Comparison of ENCODE assay signal across 14 mouse cellular contexts in genomic region chr2:123349625-123350346, GRCm38 (mm10).
DNase-seq lines count a peak whose midpoint lies in the region; ATAC-seq and TF ChIP-seq lines count a peak whose summit lies in the region.
"Had no signal": no experiment of that assay in that cellular context is flagged by ENCODE, and none has a peak within 500 bp of the region (broad histone marks: within the 10 kb centered on the region; RNA-seq: fewer than 3 reads in every experiment).

No protein-coding gene starts in this region.

- H3K36me3 ChIP-seq in embryonic facial prominence, embryonic 11.5 days (replicated peaks; ENCODE audit: control insufficient read depth, insufficient read depth, low read depth, low read length), result no peaks in the 10 kb centered on the region
- no peaks in the 10 kb centered on the region for H3K36me3 ChIP-seq in embryonic facial prominence, embryonic 10.5 days (replicated peaks)
- no peaks in the 10 kb centered on the region for H3K36me3 ChIP-seq in liver, postnatal 0 days (replicated peaks; ENCODE audit: insufficient read depth, low read length)
- H3K36me3 ChIP-seq: limb, embryonic 13.5 days had no signal

- H3K9ac ChIP-seq in embryonic facial prominence, embryonic 11.5 days (replicated peaks; ENCODE audit: low read length), result no peak overlapping the region
- H3K9ac ChIP-seq in liver, postnatal 0 days (replicated peaks), result no peak overlapping the region
- H3K9ac ChIP-seq: limb, embryonic 13.5 days had no signal

- no peak for TF ChIP-seq EP300 in liver, postnatal 0 days (IDR thresholded peaks at IDR 0.05; ENCODE audit: low read depth)

- DNase-seq in embryonic facial prominence, embryonic 11.5 days (ENCODE audit: low spot score), result no peak
- DNase-seq in embryonic facial prominence, embryonic 10.5 days (ENCODE audit: low spot score), result no peak
- peak; percentile 6 for DNase-seq in right cerebral cortex, postnatal 14 days
- no peak for DNase-seq in right cerebral cortex, postnatal 36 days (ENCODE audit: low spot score in 2 of 2)
- peak; percentile 6 to 10 for DNase-seq in layer of hippocampus, postnatal 25 days (ENCODE audit: extremely low spot score in 1 of 2, low spot score in 1 of 2)
- no peak for DNase-seq in spleen, postnatal 10 days (ENCODE audit: low spot score in 2 of 2)
- DNase-seq in liver, postnatal 0 days, result no peak
- no peak for DNase-seq in lung, postnatal 4 days
- DNase-seq: adrenal gland, adult 8-10 months; B cell, adult 2 months; gastrocnemius, postnatal 10 days; kidney, adult 9 months; lung, postnatal 36 days had no signal

- no peak overlapping the region for H3K27ac ChIP-seq in embryonic facial prominence, embryonic 11.5 days (replicated peaks; ENCODE audit: low read depth, low read length)
- no peak overlapping the region for H3K27ac ChIP-seq in embryonic facial prominence, embryonic 10.5 days (replicated peaks)
- no peak overlapping the region for H3K27ac ChIP-seq in liver, postnatal 0 days (ENCODE audit: low read depth)
- H3K27ac ChIP-seq: limb, embryonic 13.5 days had no signal

- no peaks in the 10 kb centered on the region for H3K4me1 ChIP-seq in embryonic facial prominence, embryonic 11.5 days (ENCODE audit: control insufficient read depth, insufficient read depth, low read length)
- no peaks in the 10 kb centered on the region for H3K4me1 ChIP-seq in embryonic facial prominence, embryonic 10.5 days
- no peaks in the 10 kb centered on the region for H3K4me1 ChIP-seq in liver, postnatal 0 days (ENCODE audit: insufficient read depth)
- H3K4me1 ChIP-seq: limb, embryonic 13.5 days had no signal

- no peak overlapping the region for H3K4me2 ChIP-seq in embryonic facial prominence, embryonic 11.5 days (ENCODE audit: low read depth, low read length)
- H3K4me2 ChIP-seq in liver, postnatal 0 days (ENCODE audit: low read depth, low read length), result no peak overlapping the region
- H3K4me2 ChIP-seq: limb, embryonic 13.5 days had no signal

- no peaks in the 10 kb centered on the region for H3K27me3 ChIP-seq in embryonic facial prominence, embryonic 11.5 days (ENCODE audit: control insufficient read depth, insufficient read depth, low read length)
- H3K27me3 ChIP-seq in embryonic facial prominence, embryonic 10.5 days (replicated peaks; ENCODE audit: low read depth, poor library complexity, severe bottlenecking), result no peaks in the 10 kb centered on the region
- no peaks in the 10 kb centered on the region for H3K27me3 ChIP-seq in liver, postnatal 0 days (ENCODE audit: insufficient read depth, low read length)
- H3K27me3 ChIP-seq: limb, embryonic 13.5 days had no signal

- ATAC-seq in embryonic facial prominence, embryonic 11.5 days (replicated peaks; ENCODE audit: insufficient number of reproducible peaks, low FRiP score, low TSS enrichment, low read depth), result peak; percentile 72
- ATAC-seq in liver, postnatal 0 days, result no peak

- no peak for TF ChIP-seq CTCF in liver, postnatal 0 days (IDR thresholded peaks at IDR 0.05; ENCODE audit: low read depth)

- no peaks in the 10 kb centered on the region for H3K9me3 ChIP-seq in embryonic facial prominence, embryonic 11.5 days (replicated peaks; ENCODE audit: control insufficient read depth, low read length)
- H3K9me3 ChIP-seq in embryonic facial prominence, embryonic 10.5 days, result no peaks in the 10 kb centered on the region
- H3K9me3 ChIP-seq in liver, postnatal 0 days (ENCODE audit: low read length), result no peaks in the 10 kb centered on the region
- H3K9me3 ChIP-seq: limb, embryonic 13.5 days had no signal

- 79% methylated on average over 10 of the region's 10 CpGs for WGBS in embryonic facial prominence, embryonic 11.5 days
- WGBS in embryonic facial prominence, embryonic 10.5 days, result 87% methylated on average over 10 of the region's 10 CpGs
- 79% methylated on average over 10 of the region's 10 CpGs for WGBS in liver, postnatal 0 days (ENCODE audit: insufficient replicate concordance)

- H3K4me3 ChIP-seq in embryonic facial prominence, embryonic 11.5 days (ENCODE audit: low read depth, low read length), result no peak overlapping the region
- no peak overlapping the region for H3K4me3 ChIP-seq in embryonic facial prominence, embryonic 10.5 days
- H3K4me3 ChIP-seq in liver, postnatal 0 days (ENCODE audit: low read depth, low read length), result no peak overlapping the region
- H3K4me3 ChIP-seq: limb, embryonic 13.5 days had no signal

Comparison
In these comparisons a context has a peak if more than half of its experiments do, and no peak if none do; other contexts are left out.
1. DNase-seq: peak in right cerebral cortex, postnatal 14 days (single experiment) and layer of hippocampus, postnatal 25 days (2 of 2); none in embryonic facial prominence, embryonic 11.5 days (single experiment), embryonic facial prominence, embryonic 10.5 days (single experiment), right cerebral cortex, postnatal 36 days (0 of 2), spleen, postnatal 10 days (0 of 2), liver, postnatal 0 days (single experiment) and lung, postnatal 4 days (0 of 2).